Mouse (Mus musculus) G1E (cell line): Measurements from ENCODE around the gene B3gnt2. TPM values are rescaled to one million over a fixed set of nuclear protein-coding genes. Genes with fewer than 3 reads are reported as not detected.
A peak's percentile ranks its signal among the peaks of the same experiment; 100 is the strongest.

Experiments
- ATAC-seq: 2 replicates; pipeline ENCODE4 v1.8.0; 2016; ENCODE audit warnings: mild to moderate bottlenecking; ENCODE audit not compliant: insufficient number of reproducible peaks, poor library complexity, low FRiP score, severe bottlenecking; ENCODE audit errors: extremely low read depth
- DNase-seq: peaks from one replicate; pipeline ENCODE4 v3.0.0; 2012; ENCODE audit warnings: low spot score
- H3K27me3 ChIP-seq: 2 replicates; pipeline ENCODE4 v1.6.1; 2012; ENCODE audit warnings: mild to moderate bottlenecking, low read length, inconsistent platforms; ENCODE audit not compliant: insufficient read depth
- H3K36me3 ChIP-seq: replicated peaks from 2 replicates; pipeline ENCODE3; 2012; ENCODE audit warnings: mild to moderate bottlenecking, inconsistent platforms
- H3K4me1 ChIP-seq: 2 replicates; pipeline ENCODE4 v1.6.1; 2012; ENCODE audit warnings: low read depth, low read length, inconsistent platforms, mixed read lengths; ENCODE audit not compliant: insufficient read depth
- H3K4me3 ChIP-seq: 2 replicates; pipeline ENCODE4 v1.5.1; 2012; ENCODE audit warnings: low read depth, mild to moderate bottlenecking, inconsistent platforms, low read length, moderate library complexity, mixed read lengths
- H3K9me3 ChIP-seq: replicated peaks from 2 replicates; pipeline ENCODE4 v1.6.1; 2012; ENCODE audit warnings: inconsistent platforms
- CTCF ChIP-seq: IDR thresholded peaks from 2 replicates; pipeline ENCODE4 v1.5.1; 2012; ENCODE audit warnings: low read depth, low read length, inconsistent platforms, mixed read lengths
- GATA1 ChIP-seq: IDR thresholded peaks from 2 replicates; pipeline ENCODE4 v1.6.1; 2012; ENCODE audit warnings: borderline replicate concordance, low read length, inconsistent platforms, mixed read lengths
- GATA2 ChIP-seq: IDR thresholded peaks from 2 replicates; pipeline ENCODE4 v1.6.1; 2012; ENCODE audit warnings: low read depth, low read length, inconsistent platforms, borderline replicate concordance
- POLR2AphosphoS5 ChIP-seq: IDR thresholded peaks from 2 replicates; pipeline ENCODE4 v1.6.1; 2012; ENCODE audit warnings: low read depth, low read length, inconsistent platforms; ENCODE audit not compliant: insufficient replicate concordance
- TAL1 ChIP-seq: conservative IDR thresholded peaks from 2 replicates; pipeline ENCODE4 v1.6.1; 2012; ENCODE audit warnings: low read depth, low read length, inconsistent platforms, mixed read lengths
- polyA plus RNA-seq: library from polyadenylated mRNA; stranded (reverse); fragments of >175 nt; gene quantifications from 2 replicates; pipeline ENCODE4 v1.2.3, GENCODE M21; 2012
- total RNA-seq, 2 experiments: library from RNA; stranded (forward) in 1 of 2; stranded (reverse) in 1 of 2; fragments of 200-1000 nt in 1 of 2; fragments of >200 nt in 1 of 2; fragmentation: Nextera tagmentation in 1 of 2; gene quantifications; 2 replicates each; pipeline ENCODE4 v1.2.3; 2014 to 2017

The B3gnt2 gene
- total RNA-seq (2014; fragmentation: Nextera tagmentation) (57.9 and 65.7 TPM in 2 replicates), total RNA-seq (2017) (26.3 and 43.4 TPM in 2 replicates), polyA plus RNA-seq (8.8 and 11.5 TPM in 2 replicates)

DNA sequence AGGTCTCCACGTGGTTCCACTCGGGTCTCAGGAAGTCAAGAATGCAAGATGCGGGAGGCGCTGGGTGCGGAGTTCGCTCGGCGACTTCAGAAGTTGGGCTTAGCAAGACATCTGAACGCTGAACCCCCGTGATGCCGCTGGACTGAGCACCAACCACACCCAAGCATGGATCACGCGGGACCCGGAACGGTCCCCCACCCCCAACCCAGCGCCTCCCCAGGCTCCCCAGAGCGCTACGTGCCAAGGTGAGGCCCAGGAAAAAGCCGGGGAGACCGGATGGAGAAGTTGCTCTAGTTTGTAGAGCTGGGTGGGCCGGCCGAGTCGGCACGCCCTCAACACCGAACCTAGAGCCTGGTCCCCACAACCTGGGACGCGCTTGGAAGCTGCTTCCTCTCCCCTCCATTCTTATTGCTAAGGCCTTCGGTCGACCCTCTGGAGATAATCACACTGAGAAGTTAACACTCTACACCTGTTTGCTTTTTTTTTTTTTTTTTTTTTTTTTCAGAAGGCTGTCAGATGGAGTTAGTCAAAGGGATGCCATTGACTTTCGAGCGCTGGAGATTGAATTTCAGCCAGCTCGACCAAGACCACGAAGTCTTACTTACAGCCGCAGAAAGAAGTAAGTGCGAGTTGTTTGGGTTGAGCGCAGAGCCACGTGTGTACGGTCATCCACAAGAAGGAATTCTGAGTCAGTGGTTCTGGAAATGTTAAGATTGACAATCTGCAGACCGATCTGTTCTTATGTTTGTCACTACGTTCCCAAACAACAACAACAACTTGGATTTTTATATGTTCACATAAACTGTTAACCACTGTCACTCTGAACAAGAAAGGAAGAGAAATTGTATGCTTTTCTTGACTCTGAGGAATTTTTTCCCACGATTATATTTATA, at the start of gene B3gnt2:
B3gnt2 (minus strand) TSS at position 627 of the 893 bp plus-strand sequence.
- peak within 1 kb of the TSS; percentile 87 for H3K4me3 ChIP-seq
- peaks cover 49% of the 10 kb centered on the region for H3K4me1 ChIP-seq
- ATAC-seq (peak; percentile 30), DNase-seq (peak; percentile 65)
- no peaks in the 10 kb centered on the region for H3K9me3 ChIP-seq
- TF ChIP-seq GATA2 (no peak), CTCF (no peak), TAL1 (no peak), GATA1 (no peak), POLR2AphosphoS5 (no peak)
- peaks cover 2% of the 10 kb centered on the region for H3K36me3 ChIP-seq
- peaks cover 6% of the 10 kb centered on the region for H3K27me3 ChIP-seq

DNA sequence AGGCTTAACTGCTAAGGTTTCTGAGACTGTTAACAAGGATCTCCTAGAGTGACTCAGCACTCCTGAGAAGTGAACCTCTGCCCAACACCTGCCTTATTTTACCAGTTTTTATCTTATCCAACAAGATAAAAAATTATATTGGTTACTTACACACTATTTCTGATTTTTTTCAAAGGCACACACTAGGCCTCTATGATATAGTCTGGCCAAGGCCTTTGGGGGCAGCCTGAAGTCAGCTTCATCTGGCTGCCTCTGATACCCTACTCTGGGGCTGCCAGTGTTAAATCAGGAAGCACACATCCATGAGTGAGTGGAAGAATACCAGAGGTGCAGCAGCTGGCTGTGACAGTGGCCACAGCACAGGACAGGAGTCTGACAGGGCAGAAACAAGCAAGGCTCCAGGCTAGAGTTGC, 45.7 kb upstream of the B3gnt2 start:
- peaks cover 14% of the 10 kb centered on the region for H3K4me1 ChIP-seq
- H3K9me3 ChIP-seq, result peaks cover 7% of the 10 kb centered on the region; the same call in 1 of the 2 replicates
- ATAC-seq, result peak; percentile 57
- DNase-seq, result no peak
- no peaks in the 10 kb centered on the region for H3K27me3 ChIP-seq
- peaks cover 9% of the 10 kb centered on the region for H3K36me3 ChIP-seq
- no peak overlapping the region; the same call in 1 of the 2 replicates for H3K4me3 ChIP-seq
- no peak for TF ChIP-seq CTCF
- TF ChIP-seq GATA1, result no peak
- no peak for TF ChIP-seq TAL1
- TF ChIP-seq GATA2, result no peak
- no peak for TF ChIP-seq POLR2AphosphoS5

DNA sequence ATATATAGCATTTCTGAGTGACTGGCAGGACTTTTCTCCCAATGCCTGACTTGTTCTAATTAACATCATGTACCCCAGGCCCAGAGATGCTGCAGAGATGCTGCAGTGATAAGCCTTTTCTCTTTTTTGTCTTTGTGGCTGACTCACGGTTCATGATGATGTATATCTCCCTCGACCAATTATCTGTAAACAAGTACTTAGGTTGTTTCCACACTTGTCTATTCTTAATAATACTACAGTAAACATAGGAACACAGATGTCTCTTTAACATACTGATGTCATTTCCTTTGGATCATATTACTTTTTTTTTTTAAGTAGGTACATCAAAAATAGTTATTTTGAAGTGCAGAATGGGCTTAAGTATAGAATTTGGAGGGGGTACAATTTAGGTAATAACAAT, 42.2 kb upstream of the B3gnt2 start:
- H3K27me3 ChIP-seq, result no peaks in the 10 kb centered on the region
- DNase-seq (no peak), ATAC-seq (no peak)
- TF ChIP-seq CTCF (no peak), TAL1 (no peak), GATA2 (no peak), POLR2AphosphoS5 (no peak), GATA1 (no peak)
- peaks cover 27% of the 10 kb centered on the region for H3K36me3 ChIP-seq
- H3K9me3 ChIP-seq, result peaks cover 7% of the 10 kb centered on the region; the same call in 1 of the 2 replicates
- no peak overlapping the region for H3K4me3 ChIP-seq
- peaks cover 14% of the 10 kb centered on the region for H3K4me1 ChIP-seq

DNA sequence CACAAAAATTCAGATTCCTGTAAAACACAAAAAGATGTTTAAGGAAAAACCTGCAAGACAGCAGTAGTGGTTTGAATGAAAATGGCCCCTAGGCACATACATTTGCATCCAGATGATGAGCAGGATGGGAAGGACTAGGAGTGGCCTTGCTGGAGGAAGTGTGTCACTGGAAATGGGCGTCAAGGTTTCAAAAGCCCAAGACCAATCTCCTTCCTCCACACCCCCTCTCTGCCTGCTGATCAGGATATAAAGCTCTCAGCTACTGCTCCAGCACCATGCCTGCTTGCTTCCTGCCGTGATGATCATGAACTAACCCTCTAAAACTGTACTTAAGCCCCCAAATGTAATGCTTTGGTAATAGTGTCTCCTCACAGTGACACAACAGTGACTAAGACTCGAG, 39.3 kb upstream of the B3gnt2 start:
- TF ChIP-seq TAL1 (no peak), GATA1 (no peak), POLR2AphosphoS5 (no peak), CTCF (no peak), GATA2 (no peak)

DNA sequence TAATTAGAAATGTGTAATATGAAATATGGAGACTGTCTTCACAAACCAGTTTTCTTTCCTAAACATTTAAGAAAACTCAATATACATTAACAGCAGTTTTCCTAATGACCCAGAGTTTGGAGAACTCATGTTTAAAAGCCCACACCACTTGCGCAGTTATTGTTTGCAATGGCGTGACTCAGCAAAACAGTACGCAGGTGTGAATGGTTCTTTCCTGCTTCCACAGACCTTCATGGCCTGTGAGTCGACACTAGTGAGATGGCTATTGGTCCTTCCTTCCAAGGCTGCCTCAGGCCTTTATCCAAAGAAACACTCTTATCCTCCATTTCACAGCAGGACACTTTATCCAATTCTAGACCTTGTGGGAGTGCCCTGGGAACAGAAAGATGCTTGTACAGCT, 36.9 kb upstream of the B3gnt2 start:
- peaks cover 4% of the 10 kb centered on the region; the same call in 1 of the 2 replicates for H3K27me3 ChIP-seq
- no peak for ATAC-seq

More for the DNA sequence above, 39.3 kb upstream of the B3gnt2 start:
- ATAC-seq (no peak), DNase-seq (no peak)
- H3K27me3 ChIP-seq, result no peaks in the 10 kb centered on the region
- H3K4me1 ChIP-seq, result no peaks in the 10 kb centered on the region
- H3K36me3 ChIP-seq, result peaks cover 30% of the 10 kb centered on the region
- no peak overlapping the region for H3K4me3 ChIP-seq
- H3K9me3 ChIP-seq, result peaks cover 7% of the 10 kb centered on the region; the same call in 1 of the 2 replicates

DNA sequence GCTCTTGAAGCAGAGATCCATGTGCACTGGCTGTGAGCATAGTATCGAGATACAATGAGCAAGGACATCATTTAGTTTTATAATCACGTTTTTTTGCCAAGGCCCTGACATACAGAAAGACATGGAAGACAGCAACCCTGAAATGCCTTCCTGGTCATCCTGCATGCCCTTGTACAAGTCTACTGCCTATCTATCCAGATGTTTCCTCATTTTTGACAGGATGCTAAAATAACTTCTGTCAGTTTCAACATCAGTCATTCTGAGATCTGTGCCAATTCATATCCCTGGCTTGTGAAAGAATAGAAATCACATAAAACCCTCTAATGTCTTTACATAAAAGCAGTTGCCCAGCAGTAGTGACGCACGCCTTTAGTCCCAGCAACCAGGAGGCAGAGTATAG, 36.4 kb upstream of the B3gnt2 start:
- no peaks in the 10 kb centered on the region for H3K4me1 ChIP-seq
- no peak for DNase-seq
- H3K9me3 ChIP-seq, result no peaks in the 10 kb centered on the region
- TF ChIP-seq GATA1 (no peak), TAL1 (no peak), CTCF (no peak), POLR2AphosphoS5 (no peak), GATA2 (no peak)
- H3K36me3 ChIP-seq, result peaks cover 24% of the 10 kb centered on the region
- H3K4me3 ChIP-seq, result no peak overlapping the region
- H3K27me3 ChIP-seq, result peaks cover 7% of the 10 kb centered on the region
- no peak for ATAC-seq

More for the DNA sequence above, 36.9 kb upstream of the B3gnt2 start:
- Histone ChIP-seq H3K36me3 (peaks cover 26% of the 10 kb centered on the region), H3K4me3 (no peak overlapping the region), H3K9me3 (no peaks in the 10 kb centered on the region), H3K4me1 (no peaks in the 10 kb centered on the region)
- DNase-seq, result no peak
- no peak for TF ChIP-seq POLR2AphosphoS5
- no peak for TF ChIP-seq GATA2
- no peak for TF ChIP-seq TAL1
- TF ChIP-seq GATA1, result no peak
